Mouse (Mus musculus) left cerebral cortex, adult 18-20 months (tissue): ENCODE data around the gene Rtf2. TPM values are rescaled to one million over a fixed set of nuclear protein-coding genes. Genes with fewer than 3 reads are reported as not detected.
A peak's percentile ranks its signal among the peaks of the same experiment; 100 is the strongest.

Experiments used
- DNase-seq, 2 experiments: peaks; one replicate each; pipeline ENCODE4 v3.0.0; 2021 to 2022; ENCODE audit warnings: low spot score in 2 of 2, mixed read lengths in 1 of 2
- total RNA-seq, 2 experiments: library from RNA; stranded (reverse); gene quantifications; 2 replicates each; pipeline ENCODE4 v1.2.3; 2021

Rtf2 gene
- total RNA-seq, 2 experiments from 2014 or later, result 71.0 to 74.2 TPM

DNA sequence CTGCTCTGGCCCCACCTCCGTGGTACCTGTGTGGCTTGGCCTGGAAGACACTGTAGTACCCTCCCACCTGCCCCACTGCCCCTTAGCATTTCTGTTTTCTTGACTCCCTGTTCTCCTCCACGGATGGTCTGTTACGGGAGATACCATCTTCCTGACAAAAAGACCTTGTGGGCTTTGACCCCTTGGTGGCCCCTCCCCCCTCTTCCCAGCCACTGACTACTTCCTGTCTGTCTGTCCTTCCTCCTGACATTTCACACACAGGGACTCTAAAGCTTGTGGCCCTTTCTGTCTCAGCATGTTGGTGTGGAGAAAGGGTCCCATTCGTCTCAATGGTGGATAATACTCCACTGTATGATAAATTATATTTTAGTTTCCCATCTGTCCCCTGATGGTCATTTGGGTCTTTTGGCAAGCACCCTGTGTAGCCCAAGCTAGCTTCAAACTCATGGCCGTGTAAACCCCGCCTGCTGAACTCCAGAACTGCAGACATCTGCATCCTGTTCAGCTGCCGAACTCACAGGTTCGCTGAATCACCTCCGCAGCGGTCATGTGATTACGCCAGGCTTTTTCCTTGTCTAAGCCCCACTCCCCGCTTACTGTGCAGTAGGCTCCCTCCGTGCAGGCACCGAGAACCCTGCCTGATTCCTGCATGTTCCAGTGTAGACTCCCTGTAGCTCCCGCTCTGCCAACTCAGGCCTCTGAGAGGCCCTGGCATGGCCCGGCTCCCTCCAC lies 41.5 kb downstream of the Rtf2 start:
- DNase-seq, result no peak

GRCm38 (mm10) chr2:172483766-172484413 lies 43.5 kb downstream of the Rtf2 start:
- DNase-seq, result no peak

DNA sequence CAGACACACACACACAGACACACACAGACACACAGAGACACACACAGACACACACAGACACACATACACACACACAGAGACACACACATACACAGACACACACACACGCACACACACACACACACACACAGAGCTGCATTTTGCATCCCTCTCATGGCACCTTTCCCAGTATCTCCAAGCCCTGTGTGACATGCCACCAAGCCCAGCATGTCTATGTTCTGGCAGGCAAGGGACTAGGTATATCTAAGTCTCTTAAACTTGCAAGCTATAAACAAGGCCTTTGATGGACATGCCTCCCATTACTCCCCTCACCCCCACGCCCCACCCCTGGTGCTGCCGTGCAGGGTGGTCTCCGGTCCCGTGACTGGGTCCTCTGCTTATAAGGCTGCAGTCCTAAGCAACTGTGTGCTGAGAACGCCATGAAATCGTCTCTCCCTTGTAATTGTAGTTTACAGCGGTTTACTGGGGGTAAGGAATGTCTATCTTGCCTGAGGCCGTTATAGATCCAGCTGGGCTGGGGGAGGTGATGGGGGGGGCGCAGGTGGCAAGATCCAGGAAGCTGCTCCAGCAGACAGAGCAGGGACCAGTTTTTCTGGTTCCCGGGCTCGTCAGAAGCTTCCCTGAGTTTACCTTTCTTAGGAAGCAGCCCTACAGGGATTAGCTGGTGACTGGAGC lies 44.5 kb downstream of the Rtf2 start:
- no peak for DNase-seq

DNA sequence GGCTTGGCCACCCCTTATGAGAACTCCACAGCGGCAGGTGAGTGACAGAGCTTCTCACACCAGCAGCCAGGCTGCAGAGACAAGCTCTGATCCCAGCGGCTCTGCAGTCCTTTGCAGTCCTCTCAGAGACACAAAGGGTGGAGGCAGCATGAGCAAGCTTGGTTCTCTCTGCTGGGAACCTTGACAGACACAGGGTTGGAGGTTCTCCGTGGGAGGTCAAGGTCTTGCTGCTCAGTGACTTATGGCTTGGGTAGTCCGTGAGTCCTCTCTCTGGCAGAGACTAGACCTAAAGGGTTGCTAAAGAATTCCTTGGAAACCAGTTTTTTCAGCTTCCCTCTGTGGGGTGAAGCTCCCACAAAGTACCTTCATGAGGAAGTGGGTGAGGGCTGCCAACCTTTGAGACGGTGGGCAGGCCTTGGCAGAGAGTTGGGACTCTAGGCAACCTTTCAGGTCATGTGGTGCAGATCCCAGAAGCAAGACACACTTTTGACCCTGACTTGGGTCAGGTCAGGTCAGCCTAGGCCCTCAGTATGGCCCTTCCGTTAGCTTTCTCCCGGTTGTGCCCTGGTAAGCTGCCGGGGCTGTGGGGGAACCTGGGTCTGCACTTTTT lies 56.5 kb downstream of the Rtf2 start:
- no peak for DNase-seq

- DNase-seq, result no peak
Observed at GRCm38 (mm10) chr2:172498823-172499222, 58.5 kb downstream of the Rtf2 start.

DNA sequence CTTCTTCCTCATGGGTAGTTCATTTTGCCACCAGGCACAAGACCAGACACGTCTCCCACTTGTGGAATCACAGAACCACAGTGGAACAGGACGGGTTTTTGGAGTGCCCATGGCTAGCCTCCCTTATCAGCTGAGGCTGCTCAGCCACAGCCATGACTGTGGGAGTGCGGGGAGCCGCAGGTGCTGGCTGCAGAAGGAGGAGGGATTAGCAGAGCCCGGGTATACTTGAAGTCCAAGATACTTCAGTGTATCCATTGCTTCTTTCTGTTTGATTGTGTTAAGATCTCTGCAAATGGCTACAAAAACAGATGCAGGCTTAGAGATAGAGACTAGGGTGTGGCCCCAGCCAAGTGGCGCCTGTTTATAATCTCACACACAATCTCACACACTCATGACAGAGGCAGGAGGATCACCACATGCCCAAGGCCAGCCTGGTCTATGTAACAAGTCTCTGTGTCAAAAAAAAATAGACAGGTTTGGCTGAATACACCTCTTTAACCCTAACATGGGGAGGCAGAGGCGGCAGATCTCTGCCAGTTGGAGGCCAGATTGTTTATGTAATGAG lies 60.5 kb downstream of the Rtf2 start:
- DNase-seq, result no peak

- peak in 1 of 2 experiments; percentile 20 for DNase-seq
Observed at GRCm38 (mm10) chr2:172501341-172501740, 61.0 kb downstream of the Rtf2 start.

- DNase-seq, result no peak
Observed at GRCm38 (mm10) chr2:172502168-172502567, 61.8 kb downstream of the Rtf2 start.

- DNase-seq, result no peak
Observed at GRCm38 (mm10) chr2:172506121-172506520, 65.8 kb downstream of the Rtf2 start.

- no peak for DNase-seq
Observed at GRCm38 (mm10) chr2:172510056-172510712, 69.8 kb downstream of the Rtf2 start.

DNA sequence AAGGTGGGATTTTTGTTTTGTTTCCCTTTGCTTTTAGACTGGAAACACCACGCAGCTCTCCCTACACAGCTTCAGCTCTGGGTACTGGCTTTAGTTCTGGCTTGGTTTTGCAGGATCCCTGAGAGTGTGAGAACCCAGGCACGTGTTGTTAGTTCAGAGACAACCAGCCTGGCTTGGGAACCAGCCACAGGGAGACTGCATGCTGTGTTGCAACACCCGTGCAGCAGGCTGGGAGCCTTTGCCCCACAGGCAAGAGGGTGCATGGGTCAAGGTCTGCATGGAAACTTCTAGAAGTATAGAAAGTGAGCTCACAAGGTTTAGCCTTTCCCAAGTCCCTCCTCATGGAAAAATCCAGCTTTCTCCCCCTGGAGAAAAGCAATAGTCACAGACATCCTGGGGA lies 70.5 kb downstream of the Rtf2 start:
- DNase-seq, result no peak

DNA sequence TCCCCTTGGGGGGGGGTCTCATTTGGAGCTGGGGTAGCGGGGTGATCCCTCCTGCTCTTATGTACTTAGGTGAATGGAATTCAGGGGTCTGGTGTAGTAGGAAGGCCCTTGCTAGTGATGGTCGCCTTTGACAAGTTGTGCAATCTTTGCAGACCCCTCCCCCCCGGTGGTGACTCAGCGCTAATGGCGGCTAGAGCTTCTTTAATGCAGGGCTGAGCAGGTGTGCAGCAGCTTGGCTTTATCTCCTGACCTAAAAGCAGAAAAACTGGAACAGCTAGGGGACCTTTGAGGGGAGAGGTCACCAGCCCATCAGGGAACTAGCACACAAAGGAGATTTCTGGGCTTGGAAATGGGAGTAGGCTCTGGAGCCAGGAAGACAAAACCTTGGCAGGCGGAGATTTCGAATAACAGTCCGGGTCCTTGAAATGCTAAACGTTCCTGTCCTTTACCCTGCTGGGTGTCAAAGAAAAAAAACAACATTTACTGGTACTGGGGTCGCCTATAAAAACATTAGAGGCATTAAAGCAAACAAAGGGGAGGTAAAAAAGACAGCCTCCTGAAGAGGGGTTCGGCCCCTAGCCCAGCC lies 76.1 kb downstream of the Rtf2 start:
- DNase-seq, result no peak

Other genes with a start within 250 kb of the Rtf2 start
- gene Mc3r, start 192.1 kb upstream of the Rtf2 start, total RNA-seq, result under 1 TPM; 0.21 to 0.26 TPM
- 10 to 100 TPM; 12.0 to 12.3 TPM for gene Fam210b, start 95.0 kb upstream of the Rtf2 start, total RNA-seq
- 1 to 10 TPM in 1 of 2 experiments, under 1 TPM in 1; 0.70 to 1.0 TPM for gene Aurka, start 70.0 kb upstream of the Rtf2 start, total RNA-seq
- 10 to 100 TPM; 20.4 to 23.4 TPM for gene Cstf1, start 69.9 kb upstream of the Rtf2 start, total RNA-seq
- gene Cass4, start 46.8 kb upstream of the Rtf2 start, total RNA-seq, result under 1 TPM; 0.35 to 0.42 TPM
- not detected for gene Gcnt7, start 18.0 kb downstream of the Rtf2 start, total RNA-seq
- gene Fam209, start 32.0 kb downstream of the Rtf2 start, total RNA-seq, result not detected
- under 1 TPM in 1 of 2 experiments, not detected in 1; 0.16 TPM for gene Tfap2c, start 109.0 kb downstream of the Rtf2 start, total RNA-seq